Mouse (Mus musculus): ENCODE measurements around the gene Olfr507. TPM values are rescaled to one million over a fixed set of nuclear protein-coding genes. Genes with fewer than 3 reads are reported as not detected.
"Not testable (repeated sequence)": the region's sequence is repeated elsewhere in the genome, so short reads cannot be mapped to it uniquely, and the experiment has no call there.

Gene Olfr507
- not detected for total RNA-seq (2021)
- long read RNA-seq, experiment 1 = 0 reads
- long read RNA-seq, experiment 2 = 0 reads

- no peak for DNase-seq
Observed at GRCm38 (mm10) chr7:108621514-108621913, at the start of gene Olfr507. Olfr507 (plus strand) TSS chr7:108621814.

DNA sequence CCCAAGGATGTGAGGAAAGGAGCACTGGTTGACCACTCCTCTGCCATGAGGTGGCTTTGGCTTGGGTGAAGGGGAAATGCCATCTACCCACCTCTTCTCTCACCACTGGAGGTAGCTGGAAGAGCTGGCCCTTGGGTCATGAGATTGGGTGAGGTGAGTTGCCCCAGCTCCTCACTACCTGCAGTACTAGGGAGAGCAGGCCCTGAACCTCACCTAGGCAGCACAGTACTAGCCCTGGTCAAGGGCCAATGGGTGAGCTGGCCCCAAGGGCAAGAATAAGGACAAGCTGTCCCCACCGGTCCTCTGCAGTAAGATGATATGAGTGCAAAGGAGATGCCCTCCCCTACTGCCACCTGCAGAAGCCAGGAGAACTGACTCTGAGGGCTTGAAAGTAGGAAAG, 31.8 kb upstream of the Olfr507 start:
- no peak for DNase-seq

GRCm38 (mm10) chr7:108601916-108602315, 19.7 kb upstream of the Olfr507 start:
- not testable (repeated sequence) for DNase-seq

- DNase-seq = no peak
Observed at GRCm38 (mm10) chr7:108610487-108610886, 11.1 kb upstream of the Olfr507 start, which contains the start of gene Olfr506. Olfr506 (plus strand) TSS chr7:108610787.

- no peak for DNase-seq
Observed at GRCm38 (mm10) chr7:108614110-108614509, 7.5 kb upstream of the Olfr507 start.

DNA sequence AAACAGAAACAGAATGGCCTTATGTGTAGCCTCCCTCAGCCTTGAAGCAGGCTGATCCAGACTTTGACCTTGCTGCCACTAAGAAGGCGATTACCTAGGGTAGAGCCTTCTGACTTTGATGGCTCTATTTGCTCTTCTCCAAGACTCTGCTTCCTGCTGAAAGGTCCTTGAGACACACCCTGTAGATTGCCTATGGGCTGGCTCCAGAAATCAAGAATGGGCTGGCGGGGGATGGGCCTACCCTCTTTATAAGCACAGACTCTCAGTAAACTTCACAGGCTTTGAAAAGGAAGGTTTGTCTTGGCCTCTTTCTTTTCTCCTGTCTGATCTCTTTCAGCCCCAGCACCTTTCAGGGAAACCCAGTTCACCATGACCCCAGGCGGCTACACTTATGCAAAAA, 4.8 kb upstream of the Olfr507 start:
- DNase-seq = not testable (repeated sequence)

DNA sequence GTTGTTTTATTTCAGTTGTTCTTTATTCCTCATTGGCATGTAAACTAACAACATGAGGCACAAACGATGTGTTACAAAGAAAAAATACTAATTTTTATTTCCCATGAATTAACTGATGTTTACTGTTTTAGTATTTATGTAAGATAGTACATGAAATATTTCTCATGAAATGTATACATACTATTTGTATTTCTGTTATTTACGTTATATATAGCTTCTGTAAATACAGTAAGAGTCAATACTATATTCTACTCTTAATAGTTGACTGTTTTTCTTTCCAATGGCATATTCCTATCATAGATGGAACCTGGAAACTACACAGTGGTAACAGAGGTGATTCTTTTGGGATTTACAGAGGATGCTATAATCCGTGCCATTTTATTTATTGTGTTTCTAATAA, 8.1 kb downstream of the Olfr507 start, which contains the start of gene Olfr508:
Olfr508 (plus strand) TSS at position 301 of the 400 bp plus-strand sequence.
- DNase-seq = no peak

DNA sequence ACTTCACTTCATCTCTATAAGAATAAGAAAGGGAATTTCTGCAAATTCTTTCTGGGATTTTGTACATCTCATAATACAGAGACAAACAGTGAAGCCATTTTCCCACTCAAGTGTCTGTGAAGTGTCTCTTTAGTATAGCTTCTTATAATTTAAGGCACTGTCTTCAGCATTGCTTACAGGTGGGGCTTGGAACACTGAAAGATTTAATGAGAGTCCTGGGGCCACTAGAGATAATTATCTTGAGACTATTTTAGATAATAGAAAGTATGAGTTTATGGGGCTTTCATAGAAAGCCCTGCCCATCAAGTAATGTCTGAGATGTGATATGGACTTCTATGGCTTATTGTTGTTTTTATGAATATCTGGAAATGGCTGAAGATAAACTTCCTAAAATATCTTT, 30.2 kb downstream of the Olfr507 start, which contains the start of gene Olfr509:
Olfr509 (minus strand) TSS at position 101 of the 400 bp plus-strand sequence.
- no peak for DNase-seq

DNA sequence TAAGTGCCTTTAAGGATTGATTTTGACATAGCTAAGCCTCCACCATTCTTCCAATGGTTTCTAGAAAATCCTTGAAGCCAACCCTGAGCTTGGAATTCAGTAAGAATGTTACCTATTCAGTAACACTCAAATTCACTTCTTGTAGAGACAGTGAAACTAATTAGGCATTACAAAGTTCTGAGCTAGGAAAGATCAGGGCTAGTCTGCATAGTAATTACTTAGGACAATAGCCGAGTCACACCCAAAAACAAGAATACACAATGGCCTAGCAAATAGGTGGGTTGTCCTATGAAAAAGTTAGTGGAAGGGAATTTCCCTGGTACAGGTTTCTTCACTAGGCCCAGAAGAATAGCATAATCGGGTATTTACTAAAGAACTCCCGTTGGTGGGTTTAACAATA, 40.8 kb downstream of the Olfr507 start:
- no peak for DNase-seq

DNA sequence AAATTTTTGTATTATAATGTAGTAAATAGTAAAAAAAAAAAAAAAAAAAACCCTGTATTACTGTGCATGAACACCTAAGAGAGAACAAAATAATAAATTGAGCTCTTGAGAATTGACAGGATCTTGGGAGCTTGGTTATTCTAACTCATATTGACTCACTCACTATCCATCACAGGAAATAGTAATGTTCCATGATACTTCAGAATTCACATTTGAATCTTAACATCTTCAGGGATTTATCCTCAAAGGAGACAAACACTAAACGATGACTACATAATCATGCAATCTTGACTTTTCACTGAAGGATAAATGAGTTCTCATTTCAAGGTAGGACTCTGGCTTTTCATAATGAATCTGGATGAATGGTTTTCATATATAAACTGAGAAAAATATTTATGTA, 44.5 kb downstream of the Olfr507 start, which contains the start of gene Olfr510:
Olfr510 (plus strand) TSS at position 301 of the 400 bp plus-strand sequence.
- DNase-seq = no peak

GRCm38 (mm10) chr7:108671058-108671457, 49.4 kb downstream of the Olfr507 start:
- DNase-seq = no peak

Other genes starting within 250 kb of the Olfr507 start
- not detected for gene Olfr495, start 228.6 kb upstream of the Olfr507 start, total RNA-seq (2021)
- gene Olfr497, start 201.4 kb upstream of the Olfr507 start, total RNA-seq (2021) = not detected
- not detected for gene Olfr498, start 156.5 kb upstream of the Olfr507 start, total RNA-seq (2021)
- not detected for gene Olfr502, start 96.7 kb upstream of the Olfr507 start, total RNA-seq (2021)
- gene Olfr503, start 77.3 kb upstream of the Olfr507 start, total RNA-seq (2021) = not detected
- not detected for gene Olfr504, start 56.0 kb upstream of the Olfr507 start, total RNA-seq (2021)
- not detected for gene Olfr506, start 11.0 kb upstream of the Olfr507 start, total RNA-seq (2021)
- not detected for gene Olfr508, start 8.2 kb downstream of the Olfr507 start, total RNA-seq (2021)
- not detected for gene Olfr509, start 30.1 kb downstream of the Olfr507 start, total RNA-seq (2021)
- gene Olfr510, start 44.6 kb downstream of the Olfr507 start, total RNA-seq (2021) = not detected
- not detected for gene Olfr512, start 91.5 kb downstream of the Olfr507 start, total RNA-seq (2021)
- not detected for gene Olfr513, start 129.2 kb downstream of the Olfr507 start, total RNA-seq (2021)
- not detected for gene Olfr514, start 204.2 kb downstream of the Olfr507 start, total RNA-seq (2021)
- not detected for gene Olfr516, start 228.7 kb downstream of the Olfr507 start, total RNA-seq (2021)